Mouse (Mus musculus) adrenal gland, postnatal 4 days (tissue): Measurements from ENCODE around the gene Timeless. TPM values are rescaled to one million over a fixed set of nuclear protein-coding genes. Genes with fewer than 3 reads are reported as not detected.
"Not testable (repeated sequence)": the region's sequence is repeated elsewhere in the genome, so short reads cannot be mapped to it uniquely, and the experiment has no call there.

ENCODE experiments used
- DNase-seq, 2 experiments: peaks; one replicate each; pipeline ENCODE4 v3.0.0; 2021 to 2022; ENCODE audit warnings: low spot score in 2 of 2, mixed read lengths in 2 of 2
- total RNA-seq, 2 experiments: library from RNA; stranded (reverse); gene quantifications; 2 replicates each; pipeline ENCODE4 v1.2.3; 2021

Timeless gene
- total RNA-seq, 2 experiments from 2014 or later = 28.4 to 34.0 TPM

DNA sequence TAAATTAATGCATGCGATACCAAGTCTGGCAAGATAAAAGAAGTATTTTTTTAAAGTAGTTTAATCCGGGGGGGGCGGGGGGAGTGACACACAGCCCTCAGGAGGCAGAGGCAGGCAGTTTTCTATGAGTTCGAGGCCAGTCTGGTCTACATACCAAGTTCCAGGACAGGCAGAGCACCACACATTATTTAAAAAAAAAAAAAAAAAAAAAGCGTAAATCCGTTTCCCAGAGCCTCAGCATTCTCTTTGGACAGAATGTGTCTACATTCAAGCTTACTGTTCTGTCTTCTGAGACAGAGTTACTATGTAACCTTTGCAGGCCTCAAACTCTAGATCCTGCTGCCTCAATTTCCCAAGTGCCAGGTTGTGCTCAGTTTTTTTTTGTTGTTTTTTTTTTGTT, 19.7 kb upstream of the Timeless start:
- no peak for DNase-seq

DNA sequence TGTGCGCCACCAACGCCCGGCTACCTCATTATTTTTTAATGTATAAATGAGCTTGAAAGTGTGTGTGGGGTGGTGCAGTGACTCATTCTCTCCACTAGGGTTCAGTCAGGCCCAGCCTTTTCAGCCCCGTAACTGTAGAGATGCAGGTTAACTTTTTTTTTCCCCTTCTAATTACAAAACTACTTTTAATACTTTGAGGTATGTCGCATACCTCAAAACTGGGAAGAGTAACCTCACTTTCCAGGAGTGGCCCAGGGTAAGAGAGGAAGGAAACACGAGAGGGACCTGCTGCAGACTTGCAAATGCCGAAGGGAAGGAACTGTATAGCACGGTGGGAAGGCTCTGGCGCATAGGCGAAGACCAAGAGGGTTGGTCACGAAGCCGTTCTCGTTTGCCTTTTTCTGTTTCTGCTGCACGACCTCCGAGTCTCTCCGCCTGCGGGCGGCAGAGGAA, 19.0 kb upstream of the Timeless start:
- no peak for DNase-seq

GRCm38 (mm10) chr10:128214112-128214511, 17.8 kb upstream of the Timeless start:
- DNase-seq = not testable (repeated sequence)

- no peak for DNase-seq
These were observed 16.9 kb upstream of the Timeless start for GRCm38 (mm10) chr10:128214981-128215380.

DNA sequence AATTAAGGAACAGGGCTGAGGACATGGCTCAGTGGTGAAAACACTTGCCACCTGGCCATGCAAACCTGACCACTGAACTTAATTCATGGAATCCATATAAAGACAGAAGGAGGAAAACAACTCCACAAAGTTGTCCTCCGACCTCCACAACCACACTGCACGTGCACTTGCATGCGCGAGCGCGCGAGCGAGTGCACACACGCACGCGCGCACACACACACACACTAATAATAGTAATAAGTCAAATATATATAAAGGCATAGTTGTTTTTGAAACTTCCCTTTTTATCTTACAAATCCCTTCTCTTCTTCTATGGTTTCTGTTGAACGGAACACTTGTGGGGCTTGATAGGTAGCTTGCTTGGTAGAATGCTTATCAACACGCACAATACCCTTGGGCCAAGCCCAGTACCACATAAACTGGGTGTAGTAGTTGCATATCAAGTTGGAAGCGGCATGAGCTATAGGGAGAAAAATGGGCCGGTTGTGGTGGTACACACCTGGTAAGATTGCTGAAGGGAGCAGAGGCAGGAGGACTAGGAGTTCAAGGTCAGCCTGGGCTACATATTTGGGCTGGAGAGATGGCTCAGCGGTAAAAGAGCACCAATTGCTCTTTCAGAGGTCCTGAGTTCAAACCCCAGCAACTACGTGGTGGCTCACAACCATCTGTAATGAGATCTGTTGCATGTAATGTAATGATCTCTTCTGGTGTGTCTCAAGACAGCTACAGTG, 13.3 kb upstream of the Timeless start:
- no peak for DNase-seq

DNA sequence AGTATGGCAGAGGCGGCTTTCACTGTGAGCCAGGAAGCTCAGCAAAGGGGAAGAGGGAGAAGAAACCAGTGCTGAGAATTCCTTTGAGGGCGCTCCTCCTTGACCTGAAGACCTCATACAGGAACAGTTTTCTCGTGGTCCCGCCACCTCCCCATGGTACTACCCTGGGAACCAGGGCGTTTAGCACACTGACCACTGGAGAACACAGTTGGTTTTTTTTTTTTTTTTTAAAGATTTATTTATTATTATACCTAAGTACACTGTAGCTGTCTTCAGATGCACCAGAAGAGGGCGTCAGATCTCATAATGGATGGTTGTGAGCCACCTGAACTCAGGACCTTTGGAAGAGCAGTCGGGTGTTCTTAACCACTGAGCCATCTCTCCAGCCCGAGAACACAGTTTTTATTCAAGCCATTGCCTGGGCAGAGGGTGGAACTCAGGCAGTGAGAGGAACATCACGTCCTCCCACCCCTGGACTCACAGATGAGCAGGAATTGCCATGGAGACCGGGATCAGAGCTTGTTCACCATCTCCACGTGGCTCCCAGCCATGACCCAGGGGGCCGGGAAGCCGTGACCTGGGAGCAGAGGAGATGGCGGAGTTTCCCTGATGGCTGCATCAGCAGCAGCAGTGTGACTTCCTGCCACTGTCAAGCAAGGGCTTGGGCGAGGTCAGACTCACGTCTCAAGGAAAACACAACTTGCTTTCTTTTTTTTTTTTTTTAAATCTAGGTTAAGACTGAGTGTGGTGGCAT, 10.2 kb upstream of the Timeless start:
- no peak for DNase-seq

GRCm38 (mm10) chr10:128225064-128225463, 6.8 kb upstream of the Timeless start:
- no peak for DNase-seq

DNA sequence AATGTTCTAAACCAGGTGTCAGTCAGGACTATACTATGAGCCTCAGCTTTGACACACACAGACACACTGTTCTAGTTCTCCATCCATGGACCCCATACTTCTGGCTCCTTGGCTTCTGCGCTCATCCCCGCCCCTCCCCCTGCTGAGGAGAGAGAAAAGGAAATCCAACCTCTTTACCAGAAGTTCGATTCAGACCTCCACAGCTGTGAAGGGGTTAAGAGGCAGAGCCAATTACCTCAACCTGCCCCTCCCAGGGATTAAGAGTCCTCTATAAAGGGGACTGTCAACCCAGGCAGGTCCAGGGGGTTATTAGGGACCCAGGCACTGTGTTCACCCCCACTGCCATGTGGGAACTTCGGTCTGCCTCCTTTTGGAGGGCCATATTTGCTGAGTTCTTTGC, 6.3 kb upstream of the Timeless start, which contains the start of gene Mip:
Gene Mip, plus strand, starts transcription at position 301 of the 400 bp plus-strand sequence.
- no peak for DNase-seq

DNA sequence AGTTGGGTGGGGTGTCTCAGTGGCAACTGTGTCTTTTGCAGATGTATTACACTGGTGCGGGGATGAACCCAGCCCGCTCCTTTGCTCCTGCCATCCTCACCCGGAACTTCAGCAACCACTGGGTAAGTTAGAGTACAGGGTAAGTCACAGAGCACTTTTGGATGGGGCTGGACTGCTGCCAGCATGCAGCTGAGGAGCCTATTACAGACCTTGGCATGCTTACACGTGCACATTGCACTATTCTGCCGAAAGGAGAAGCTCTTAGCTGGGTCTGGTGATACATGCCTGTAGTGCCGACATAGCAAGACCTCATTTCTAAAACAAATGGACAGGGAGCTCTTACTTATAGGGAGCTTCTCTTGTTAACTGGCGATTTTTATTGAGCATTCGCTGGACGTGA, 4.3 kb upstream of the Timeless start:
- DNase-seq = no peak

DNA sequence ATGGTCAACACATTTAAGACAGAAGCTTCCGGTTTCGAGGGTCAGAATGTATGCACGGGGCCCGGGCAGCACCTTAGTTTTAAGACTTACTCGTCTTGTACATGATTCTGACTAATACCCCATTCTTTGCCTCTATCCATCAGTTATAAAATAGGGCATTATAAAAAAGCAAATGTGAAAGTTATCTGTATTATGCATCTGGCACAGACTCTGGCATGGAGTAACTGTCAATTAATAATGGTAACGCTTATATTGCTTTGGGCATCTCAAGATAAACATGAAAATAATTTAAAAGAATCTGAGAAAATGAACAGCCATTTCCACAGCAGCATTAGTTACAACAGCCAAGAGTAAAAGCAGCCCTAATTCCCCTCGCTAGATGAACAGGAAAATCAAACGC, 3.9 kb upstream of the Timeless start:
- DNase-seq = no peak

DNA sequence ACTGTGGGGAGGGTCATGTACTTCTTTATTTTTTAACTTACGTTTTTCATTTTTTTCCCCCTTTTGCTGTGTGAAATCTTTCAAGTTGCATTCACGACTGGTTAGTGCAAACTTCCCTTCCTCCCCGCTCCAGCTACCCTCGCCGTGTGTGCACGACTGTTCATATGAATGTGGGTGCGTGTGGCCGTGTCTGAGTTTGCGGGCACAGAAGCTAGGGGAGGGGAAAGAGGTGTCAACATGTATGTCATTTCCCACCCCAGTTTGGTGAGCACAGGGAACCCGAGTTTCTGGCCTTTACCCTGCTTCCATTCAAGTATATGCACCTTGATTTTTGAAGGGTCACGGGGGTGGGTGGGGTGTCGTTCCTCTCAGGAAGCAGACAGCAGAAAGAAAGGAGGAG, 1.3 kb upstream of the Timeless start:
- no peak for DNase-seq

DNA sequence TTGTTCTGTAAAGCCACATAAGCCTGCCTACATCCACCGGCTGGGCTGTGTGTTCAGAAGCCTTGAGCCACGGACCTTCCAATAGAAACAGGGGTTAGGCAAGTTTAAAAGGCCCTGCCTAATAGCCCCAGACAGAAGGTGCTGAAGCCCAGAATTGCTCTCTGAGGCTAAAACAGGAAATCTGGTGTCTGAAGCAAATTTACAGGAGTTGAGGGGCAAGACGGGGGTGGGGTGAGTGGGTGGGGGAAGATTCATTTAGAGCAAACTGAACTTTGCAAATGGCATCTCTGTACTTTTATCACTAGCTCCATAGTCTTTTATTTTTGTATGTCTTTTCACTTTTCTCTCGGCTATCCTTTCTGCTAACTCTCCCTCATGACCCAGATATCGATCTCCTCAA, 719 bp upstream of the Timeless start:
- DNase-seq = no peak

- DNase-seq = peak in 1 of 2 experiments; percentile 25
These were observed 638 bp downstream of the Timeless start for GRCm38 (mm10) chr10:128232420-128232985.

GRCm38 (mm10) chr10:128236321-128236720, 4.5 kb downstream of the Timeless start:
- no peak for DNase-seq

DNA sequence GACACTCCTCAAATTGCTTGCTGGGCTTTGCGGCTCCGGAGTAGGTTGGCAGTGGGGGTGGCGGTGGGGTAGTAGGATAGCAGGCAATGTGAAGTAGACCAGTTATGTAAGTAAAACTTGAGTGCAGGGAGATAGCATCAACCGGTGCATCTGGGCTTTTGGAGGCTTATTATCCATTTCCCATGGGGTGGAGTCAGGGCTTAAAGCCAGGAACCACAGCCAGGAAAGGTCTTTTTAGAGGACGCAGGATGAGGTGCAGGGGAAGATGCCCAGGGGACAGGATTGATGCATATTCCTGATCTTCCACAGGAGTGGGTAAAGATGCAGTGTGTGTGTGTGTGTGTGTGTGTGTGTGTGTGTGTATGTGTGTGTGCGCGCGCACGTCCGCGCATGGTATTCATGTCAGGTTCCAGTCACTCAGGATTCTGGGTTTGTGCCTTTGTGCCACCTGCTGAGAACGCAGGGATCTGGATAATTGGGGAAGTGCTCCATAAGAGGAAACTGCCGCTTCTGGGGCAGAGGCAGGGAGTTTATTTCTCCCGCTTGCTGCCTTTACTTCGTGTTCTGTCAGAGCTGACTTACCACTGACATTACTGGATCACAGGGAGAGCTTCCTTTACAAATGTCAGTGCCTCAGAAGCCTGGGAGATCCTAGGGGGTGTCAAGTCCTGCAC, 6.1 kb downstream of the Timeless start:
- DNase-seq = no peak

GRCm38 (mm10) chr10:128239140-128239539, 7.3 kb downstream of the Timeless start:
- no peak for DNase-seq

- DNase-seq = no peak
These were observed 8.3 kb downstream of the Timeless start for GRCm38 (mm10) chr10:128240131-128240530.

DNA sequence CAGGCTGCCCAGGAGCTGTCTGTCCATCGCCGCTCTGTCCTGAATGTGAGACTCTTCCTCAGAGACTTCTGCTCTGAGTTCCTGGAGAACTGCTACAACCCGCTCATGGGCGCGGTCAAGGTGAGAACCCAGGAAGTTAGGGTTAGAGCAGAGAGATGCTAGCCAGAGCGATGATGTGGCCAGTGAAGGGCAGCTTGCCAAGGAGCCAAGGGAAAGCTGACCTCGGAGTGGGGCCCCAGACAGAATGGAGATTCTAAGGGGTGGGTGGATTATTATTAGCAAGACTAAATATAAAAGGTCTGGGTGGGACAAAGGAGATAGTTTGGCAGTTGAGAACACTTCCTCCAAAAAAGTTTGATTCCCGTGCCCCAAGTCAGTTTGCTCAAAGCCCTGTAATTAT, 11.4 kb downstream of the Timeless start:
- no peak for DNase-seq

- no peak for DNase-seq
These were observed 12.3 kb downstream of the Timeless start for GRCm38 (mm10) chr10:128244121-128244520.

GRCm38 (mm10) chr10:128247020-128247732, 15.3 kb downstream of the Timeless start:
- DNase-seq = no peak

DNA sequence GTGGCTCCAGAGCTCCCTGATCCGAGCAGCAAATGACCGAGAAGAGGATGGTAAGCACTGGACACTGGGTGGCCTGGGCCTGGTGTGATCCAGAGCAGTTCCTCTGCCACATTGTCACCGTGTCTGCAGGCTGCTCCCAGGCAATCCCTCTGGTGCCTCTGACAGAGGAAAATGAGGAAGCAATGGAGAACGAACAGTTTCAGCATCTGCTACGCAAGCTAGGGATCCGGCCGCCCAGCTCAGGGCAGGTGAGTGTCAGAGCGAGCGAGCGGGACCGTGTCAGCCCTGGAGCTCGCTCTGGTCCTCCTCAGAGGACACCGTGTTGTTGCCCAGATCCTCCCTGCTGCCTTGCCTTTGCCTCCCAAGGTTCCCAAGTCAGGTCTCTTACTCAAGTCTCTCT, 18.7 kb downstream of the Timeless start:
- no peak for DNase-seq
